Mouse (Mus musculus): ENCODE data around the gene Arl11.
A peak's percentile ranks its signal among the peaks of the same experiment; 100 is the strongest.

Gene Arl11

DNA sequence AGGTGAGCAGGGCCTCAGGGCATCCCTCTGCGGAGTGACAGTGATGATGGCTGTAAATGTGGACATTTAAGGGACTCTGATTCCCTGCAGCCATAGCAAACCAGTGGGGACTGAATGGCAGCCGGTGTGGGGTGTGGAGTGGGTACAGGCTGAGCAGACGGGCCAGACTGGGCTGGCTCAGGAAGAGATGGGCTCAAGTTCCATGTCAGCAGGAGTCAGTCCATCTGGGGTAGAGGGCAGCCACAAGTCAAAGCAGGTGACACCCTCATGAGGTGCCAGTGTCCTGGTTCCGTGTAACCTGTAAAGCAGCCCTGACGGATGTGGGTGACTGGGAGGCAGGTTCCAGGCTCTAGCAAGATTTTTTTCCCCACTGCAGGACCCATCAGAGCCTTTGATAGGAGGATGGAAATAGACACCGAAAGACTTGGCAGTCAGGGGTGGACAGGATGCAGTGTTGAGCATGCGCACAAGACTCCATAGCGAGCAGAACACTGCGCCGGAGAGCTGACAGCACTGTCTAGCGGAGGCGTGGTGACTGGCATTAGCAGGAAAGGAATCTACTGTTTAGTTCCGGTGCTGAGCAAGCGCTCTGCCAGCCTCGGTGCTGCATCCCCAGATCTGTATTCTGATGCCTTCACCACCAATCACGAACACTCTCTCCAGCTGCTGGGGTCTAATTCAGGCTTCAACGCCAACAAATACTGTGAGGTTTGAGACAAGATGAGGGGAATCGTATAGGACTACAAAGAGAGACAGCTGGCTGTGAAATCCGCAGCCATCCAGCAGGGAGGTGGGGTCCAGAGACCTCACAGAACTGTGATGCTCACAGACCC is 18.3 kb downstream of the Arl11 start:
- DNase-seq (ENCODE audit: low spot score) = peak; percentile 86

DNA sequence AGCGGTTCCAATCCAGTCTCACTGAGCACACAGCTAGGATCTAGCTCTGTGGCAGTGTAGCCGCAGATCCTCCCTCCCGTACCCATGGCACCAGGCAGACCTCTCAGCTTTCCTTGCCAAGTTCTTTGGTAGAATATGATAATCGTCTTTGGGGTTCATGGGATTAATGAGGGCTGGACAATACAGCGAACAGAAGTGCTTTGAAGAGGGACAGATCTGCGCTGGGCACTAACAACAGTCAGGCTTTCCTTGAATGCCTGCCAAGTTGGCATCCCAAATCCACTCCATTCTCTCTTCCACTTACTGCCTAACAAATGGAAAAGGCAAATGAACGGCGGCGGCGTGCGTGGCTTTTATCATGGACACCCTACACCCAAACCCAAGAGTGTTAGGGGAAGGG is 21.0 kb downstream of the Arl11 start:
- DNase-seq (ENCODE audit: low spot score) = no peak

DNA sequence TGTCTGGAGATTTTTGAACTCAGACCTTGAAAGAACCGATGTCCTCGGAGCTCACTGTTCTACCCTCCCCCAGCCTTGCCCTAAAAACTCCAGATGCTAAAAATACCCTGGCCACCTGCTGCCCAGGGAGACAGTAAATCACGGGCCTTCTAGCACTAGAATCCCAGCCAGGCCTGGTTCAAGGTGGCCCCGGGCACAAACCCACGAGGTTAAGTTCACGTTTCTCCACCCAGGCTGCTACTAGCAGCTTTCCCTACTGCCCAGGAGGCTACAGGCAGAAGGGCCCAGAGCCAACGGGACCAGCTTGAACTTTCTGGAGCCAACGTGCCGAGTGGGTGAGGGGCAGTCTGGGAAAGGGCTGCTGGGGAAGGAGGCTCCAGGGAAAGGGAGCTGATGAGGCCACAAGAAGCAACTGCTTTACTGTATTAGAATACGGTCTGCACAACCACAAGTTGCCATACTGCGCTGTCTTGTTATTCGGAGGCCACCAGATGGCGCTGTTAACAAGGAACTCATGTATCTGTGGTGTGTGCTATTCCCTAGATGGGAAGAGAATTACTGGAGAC is 21.5 kb downstream of the Arl11 start:
- DNase-seq (ENCODE audit: low spot score) = peak; percentile 57

GRCm38 (mm10) chr14:61339381-61339780 is 29.8 kb downstream of the Arl11 start:
- DNase-seq (ENCODE audit: low spot score) = no peak

- no peak for DNase-seq (ENCODE audit: low spot score)
These were observed 35.0 kb downstream of the Arl11 start for GRCm38 (mm10) chr14:61344590-61344989.

GRCm38 (mm10) chr14:61346827-61347698 is 37.5 kb downstream of the Arl11 start:
- no peak for DNase-seq (ENCODE audit: low spot score)

- no peak for DNase-seq (ENCODE audit: low spot score)
These were observed 40.3 kb downstream of the Arl11 start for GRCm38 (mm10) chr14:61349876-61350275.

DNA sequence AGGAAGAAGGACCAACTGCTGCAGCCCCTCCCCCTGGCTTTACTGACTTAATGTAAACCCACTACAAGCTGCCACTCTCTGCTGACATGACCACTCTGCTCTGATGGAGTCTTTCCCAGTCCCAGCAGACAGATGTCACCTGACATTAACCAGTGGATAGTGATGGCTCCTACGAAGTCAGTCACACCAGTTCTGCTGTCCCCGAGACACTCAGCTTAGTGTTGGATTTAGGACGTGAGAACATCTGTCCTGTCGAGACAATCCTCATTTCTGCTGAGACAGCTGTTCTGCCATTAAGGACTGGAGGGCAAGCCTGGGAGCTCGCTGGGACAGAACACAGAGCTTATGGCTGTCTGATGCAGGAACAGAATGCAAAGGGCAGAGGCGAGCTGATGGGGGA is 41.3 kb downstream of the Arl11 start:
- no peak for DNase-seq (ENCODE audit: low spot score)

- no peak for DNase-seq (ENCODE audit: low spot score)
These were observed 45.0 kb downstream of the Arl11 start for GRCm38 (mm10) chr14:61354251-61355235.

DNA sequence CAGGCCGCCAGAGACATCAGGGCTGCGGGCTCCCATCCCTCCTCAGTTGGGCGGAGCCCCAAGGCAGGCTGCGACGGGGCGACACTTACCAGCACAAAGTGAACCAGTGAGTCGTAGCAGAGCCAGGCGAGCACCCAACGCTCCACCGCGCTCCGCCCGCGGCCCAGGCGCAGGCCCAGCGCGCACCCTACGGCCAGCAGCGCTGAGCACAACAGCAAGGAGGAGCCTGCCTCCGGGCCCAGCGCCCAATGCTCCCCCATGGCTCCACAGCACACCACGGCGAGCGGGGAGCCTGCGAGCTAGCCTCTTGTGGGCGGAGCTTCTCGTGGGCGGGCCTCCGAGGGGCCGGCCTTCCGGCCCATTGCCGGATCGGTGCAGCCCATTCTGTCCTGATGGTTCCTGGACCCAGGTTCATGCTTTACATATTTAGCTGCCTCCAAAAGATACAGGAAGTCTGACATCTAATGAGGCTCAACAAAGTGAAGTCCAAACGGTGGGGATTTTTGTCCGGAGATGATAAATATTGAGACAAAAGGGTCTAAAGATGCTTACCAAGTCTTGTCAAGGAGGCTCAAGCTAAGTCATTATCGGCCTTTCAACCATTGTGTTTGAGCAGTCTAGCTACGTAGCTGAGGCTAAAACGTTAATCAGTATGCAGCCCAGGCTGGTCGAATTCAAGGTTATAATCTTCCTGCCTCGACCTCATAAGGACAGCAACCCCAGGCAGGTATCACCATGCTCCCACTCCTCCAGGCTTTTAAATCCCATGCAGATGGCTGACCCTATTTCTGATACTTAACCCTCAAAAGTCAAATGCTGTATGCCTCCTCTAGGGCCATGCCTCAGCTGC is 50.8 kb downstream of the Arl11 start, which contains the start of gene Ebpl:
Gene Ebpl, minus strand, starts transcription at position 309 of the 850 bp plus-strand sequence.
- peak; percentile 84 for DNase-seq (ENCODE audit: low spot score)

- DNase-seq (ENCODE audit: low spot score) = no peak
These were observed 51.5 kb downstream of the Arl11 start for GRCm38 (mm10) chr14:61360981-61361511.
